Mouse (Mus musculus) midbrain, embryonic 15.5 days (tissue): ENCODE measurements around the gene Kmt5a. TPM values are rescaled to one million over a fixed set of nuclear protein-coding genes. Genes with fewer than 3 reads are reported as not detected.

Source experiments
- ATAC-seq: fragments of 200-750 bp; cut with Nextera tagmentation; replicated peaks from 2 replicates; pipeline ENCODE4 v1.8.0; 2017; ENCODE audit warnings: moderate TSS enrichment
- H3K27ac ChIP-seq: fragments of 300-500 bp; sonication (generic); 2 replicates; pipeline ENCODE4 v1.5.1; 2015; ENCODE audit warnings: mild to moderate bottlenecking, inconsistent platforms
- H3K27me3 ChIP-seq: fragments of 300-500 bp; sonication (generic); replicated peaks from 2 replicates; pipeline ENCODE4 v1.6.1; 2015; ENCODE audit warnings: inconsistent platforms
- H3K36me3 ChIP-seq: fragments of 300-500 bp; sonication (generic); replicated peaks from 2 replicates; pipeline ENCODE4 v1.6.1; 2015; ENCODE audit warnings: inconsistent platforms
- H3K4me1 ChIP-seq: fragments of 300-500 bp; sonication (generic); 2 replicates; pipeline ENCODE4 v1.6.1; 2015; ENCODE audit warnings: inconsistent platforms
- H3K4me2 ChIP-seq: fragments of 300-500 bp; sonication (generic); 2 replicates; pipeline ENCODE4 v1.6.1; 2015; ENCODE audit warnings: inconsistent platforms, mild to moderate bottlenecking, moderate library complexity
- H3K4me3 ChIP-seq: fragments of 300-500 bp; sonication (generic); 2 replicates; pipeline ENCODE4 v1.5.1; 2015; ENCODE audit warnings: mild to moderate bottlenecking, inconsistent platforms
- H3K9ac ChIP-seq: fragments of 300-500 bp; sonication (generic); 2 replicates; pipeline ENCODE4 v1.6.1; 2015; ENCODE audit warnings: mild to moderate bottlenecking, inconsistent platforms
- H3K9me3 ChIP-seq: fragments of 300-500 bp; sonication (generic); 2 replicates; pipeline ENCODE4 v1.6.1; 2016; ENCODE audit warnings: inconsistent platforms
- WGBS: fragments of 180-500 bp; shearing (Covaris S2); methylation state at CpG from one replicate; pipeline ENCODE4 v1.1.7; 2015; ENCODE audit warnings: mixed read lengths; 5-methylcytosine and 5-hydroxymethylcytosine counted together
- microRNA-seq: library from miRNA; unstranded; fragments of <30 nt; microRNA quantifications from one replicate; pipeline ENCODE4, GENCODE M21; 2016
- polyA plus RNA-seq: library from polyadenylated mRNA; unstranded; fragments of >200 nt; fragmentation: Nextera tagmentation; extraction: Ambion mirVana; gene quantifications from 2 replicates; pipeline ENCODE4 v1.2.1, GENCODE M21; 2015

Gene Kmt5a
- polyA plus RNA-seq, 1 experiment from 2014 or later: 36.4 TPM

- no peaks in the 10 kb centered on the region for H3K27me3 ChIP-seq
- no peak overlapping the region for H3K27ac ChIP-seq
- no peak overlapping the region for H3K4me3 ChIP-seq
- no peaks in the 10 kb centered on the region for H3K4me1 ChIP-seq
- peaks cover 16% of the 10 kb centered on the region for H3K36me3 ChIP-seq
- H3K4me2 ChIP-seq: no peak overlapping the region
- no peak for ATAC-seq
- no peak overlapping the region for H3K9ac ChIP-seq
- H3K9me3 ChIP-seq: no peaks in the 10 kb centered on the region
- 84% methylated on average over 12 of the region's 12 CpGs for WGBS
These were observed 70.1 kb downstream of the Kmt5a start for GRCm38 (mm10) chr5:124509742-124510237.

DNA sequence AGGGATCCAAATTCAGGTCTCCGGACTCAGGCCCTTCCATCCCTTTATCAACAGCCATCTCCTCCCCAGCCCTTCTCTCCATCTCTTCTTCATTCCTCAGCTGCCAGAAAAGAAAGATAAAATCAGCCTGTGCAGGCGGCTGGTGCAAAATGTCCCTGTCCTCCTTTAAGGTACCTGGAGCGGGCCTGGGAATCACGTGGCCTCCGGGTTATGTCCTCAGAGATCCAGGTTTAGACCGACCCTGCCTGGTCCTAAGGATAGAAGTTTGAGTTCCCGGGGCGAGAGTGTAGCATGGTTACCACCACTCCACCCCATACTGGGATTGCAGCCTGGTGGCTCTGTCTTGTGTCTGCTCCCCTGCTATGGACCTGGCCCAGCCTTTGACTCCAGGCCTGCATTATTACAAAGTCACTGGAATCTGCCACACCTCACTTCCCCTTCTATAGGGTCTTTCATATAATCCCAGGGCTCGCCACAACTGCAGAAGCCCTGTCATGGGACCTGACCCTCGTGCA, 70.9 kb downstream of the Kmt5a start:
- H3K27ac ChIP-seq: no peak overlapping the region
- WGBS: 87% methylated on average over 10 of the region's 10 CpGs

More for the DNA sequence above, 70.9 kb downstream of the Kmt5a start:
- Histone ChIP-seq H3K4me2 (no peak overlapping the region), H3K9me3 (no peaks in the 10 kb centered on the region), H3K4me1 (no peaks in the 10 kb centered on the region), H3K4me3 (no peak overlapping the region), H3K36me3 (peaks cover 16% of the 10 kb centered on the region), H3K9ac (no peak overlapping the region), H3K27me3 (no peaks in the 10 kb centered on the region)
- no peak for ATAC-seq

Small RNAs within 50 kb of the gene (microRNA-seq; reads per million reads assigned to microRNA genes)
- gene Gm27486: 0.74 reads per million

Other genes starting within 250 kb of the Kmt5a start
- 11.8 and 13.0 TPM in 2 replicates for gene Pitpnm2, start 190.2 kb upstream of the Kmt5a start, polyA plus RNA-seq
- 14.2 and 14.8 TPM in 2 replicates for gene Mphosph9, start 112.0 kb upstream of the Kmt5a start, polyA plus RNA-seq
- gene 2810006K23Rik, start 111.8 kb upstream of the Kmt5a start, polyA plus RNA-seq: 13.6 and 14.6 TPM in 2 replicates
- 89.3 and 127 TPM in 2 replicates for gene Cdk2ap1, start 76.8 kb upstream of the Kmt5a start, polyA plus RNA-seq
- 98.6 and 102 TPM in 2 replicates for gene Sbno1, start 13.9 kb upstream of the Kmt5a start, polyA plus RNA-seq
- 24.7 and 25.2 TPM in 2 replicates for gene Rilpl2, start 38.4 kb downstream of the Kmt5a start, polyA plus RNA-seq
- gene Snrnp35, start 43.2 kb downstream of the Kmt5a start, polyA plus RNA-seq: 18.9 and 19.1 TPM in 2 replicates
- gene Rilpl1, start 91.5 kb downstream of the Kmt5a start, polyA plus RNA-seq: 11.8 and 14.3 TPM in 2 replicates
- 321 and 332 TPM in 2 replicates for gene Tmed2, start 100.8 kb downstream of the Kmt5a start, polyA plus RNA-seq
- gene Ddx55, start 112.9 kb downstream of the Kmt5a start, polyA plus RNA-seq: 26.7 and 30.5 TPM in 2 replicates
- 62.6 and 63.4 TPM in 2 replicates for gene Eif2b1, start 139.2 kb downstream of the Kmt5a start, polyA plus RNA-seq
- 45.1 and 48.1 TPM in 2 replicates for gene Gtf2h3, start 139.2 kb downstream of the Kmt5a start, polyA plus RNA-seq
- 40.0 and 44.4 TPM in 2 replicates for gene Atp6v0a2, start 188.6 kb downstream of the Kmt5a start, polyA plus RNA-seq